Mouse (Mus musculus) testis, adult 2 months (tissue): ENCODE data around the gene Ppp1r12c. TPM values are rescaled to one million over a fixed set of nuclear protein-coding genes. Genes with fewer than 3 reads are reported as not detected.

Experiments used
- H3K27ac ChIP-seq: fragments of 200-500 bp; 2 replicates; pipeline ENCODE4 v1.5.1; 2012; ENCODE audit warnings: low read depth, low read length; ENCODE audit not compliant: control insufficient read depth, insufficient read depth
- H3K27me3 ChIP-seq: fragments of 200-500 bp; 2 replicates; pipeline ENCODE4 v1.6.1; 2012; ENCODE audit warnings: mild to moderate bottlenecking, low read length, moderate library complexity; ENCODE audit not compliant: control insufficient read depth, insufficient read depth
- H3K36me3 ChIP-seq: fragments of 200-500 bp; 2 replicates; pipeline ENCODE4 v1.6.1; 2012; ENCODE audit warnings: mild to moderate bottlenecking, low read length; ENCODE audit not compliant: control insufficient read depth, insufficient read depth
- H3K4me1 ChIP-seq: fragments of 200-500 bp; 2 replicates; pipeline ENCODE4 v1.6.1; 2012; ENCODE audit warnings: low read length; ENCODE audit not compliant: control insufficient read depth, insufficient read depth
- H3K4me3 ChIP-seq: fragments of 200-500 bp; 2 replicates; pipeline ENCODE4 v1.5.1; 2012; ENCODE audit warnings: low read depth, mild to moderate bottlenecking, low read length, moderate library complexity, mixed read lengths; ENCODE audit not compliant: control insufficient read depth
- CTCF ChIP-seq: fragments of 200-500 bp; IDR thresholded peaks from 2 replicates; pipeline ENCODE4 v1.5.1; 2012; ENCODE audit warnings: low read depth, mild to moderate bottlenecking, inconsistent platforms, low read length, moderate library complexity; ENCODE audit not compliant: control insufficient read depth, insufficient read depth, insufficient replicate concordance
- POLR2A ChIP-seq: fragments of 200-500 bp; IDR thresholded peaks from 2 replicates; pipeline ENCODE4 v1.6.1; 2012; ENCODE audit warnings: low read depth, mild to moderate bottlenecking, inconsistent platforms, low read length, moderate library complexity; ENCODE audit not compliant: control insufficient read depth
- polyA plus RNA-seq: library from polyadenylated mRNA; depleted of rRNA; stranded (reverse); fragments of >200 nt; gene quantifications from 2 replicates; pipeline ENCODE4 v1.2.3, GENCODE M21; 2012

The Ppp1r12c gene
- polyA plus RNA-seq, 1 experiment: 51.6 TPM

DNA sequence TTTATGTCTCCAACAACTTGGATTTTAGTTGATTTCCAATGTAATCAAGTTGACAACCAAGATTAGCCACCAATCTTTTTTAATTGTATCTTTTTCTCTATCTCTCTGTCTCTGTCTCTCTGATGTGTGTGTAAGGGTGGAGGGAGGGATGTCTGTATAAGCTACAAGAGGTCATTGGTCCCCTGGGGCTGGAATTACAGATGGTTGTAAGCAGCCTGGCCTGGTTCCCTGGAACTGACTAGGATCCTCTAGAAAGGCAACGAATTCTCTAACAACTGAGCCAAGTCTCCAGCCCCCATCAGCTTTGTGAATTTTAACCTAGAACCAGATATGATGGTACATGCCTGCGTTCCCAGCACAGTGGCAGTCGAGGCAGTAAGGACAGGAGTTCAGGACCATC is 33.7 kb downstream of the Ppp1r12c start:
- peaks cover 9% of the 10 kb centered on the region; the same call in 1 of the 2 replicates for H3K4me1 ChIP-seq
- no peak overlapping the region for H3K27ac ChIP-seq
- no peak overlapping the region for H3K4me3 ChIP-seq
- no peaks in the 10 kb centered on the region for H3K27me3 ChIP-seq
- TF ChIP-seq POLR2A (no peak), CTCF (no peak)
- H3K36me3 ChIP-seq: no peaks in the 10 kb centered on the region

DNA sequence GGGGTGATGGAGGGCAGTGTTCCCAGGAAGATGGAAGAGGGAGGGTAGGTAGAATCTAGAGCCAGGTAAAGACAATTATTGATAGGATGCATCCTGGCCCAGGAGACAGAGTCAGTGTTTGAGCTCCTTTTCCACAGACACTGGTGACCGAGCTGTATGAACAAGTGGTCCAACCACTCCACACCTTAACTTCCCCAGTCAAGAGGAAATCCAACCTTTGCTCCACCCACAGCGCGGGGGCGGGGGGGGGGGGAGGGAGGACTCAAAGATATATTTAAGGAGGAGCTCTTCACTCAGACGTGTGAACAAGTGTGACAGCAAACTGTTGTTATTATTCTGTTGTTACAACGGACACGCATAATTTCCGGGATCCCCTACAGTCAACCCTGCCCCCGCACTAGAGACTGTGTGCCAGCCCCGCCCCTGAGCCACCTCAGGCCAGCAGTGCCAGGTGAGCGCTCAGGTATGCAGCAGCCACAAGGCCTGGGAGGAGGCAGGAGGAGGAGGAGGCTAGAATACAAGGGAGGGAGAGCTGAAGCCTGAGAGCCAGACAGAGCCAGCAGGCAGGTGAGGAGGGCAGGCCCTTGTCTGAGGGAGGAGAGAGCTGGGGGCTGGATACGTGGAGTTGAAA is 37.2 kb downstream of the Ppp1r12c start:
- no peaks in the 10 kb centered on the region for H3K27me3 ChIP-seq

DNA sequence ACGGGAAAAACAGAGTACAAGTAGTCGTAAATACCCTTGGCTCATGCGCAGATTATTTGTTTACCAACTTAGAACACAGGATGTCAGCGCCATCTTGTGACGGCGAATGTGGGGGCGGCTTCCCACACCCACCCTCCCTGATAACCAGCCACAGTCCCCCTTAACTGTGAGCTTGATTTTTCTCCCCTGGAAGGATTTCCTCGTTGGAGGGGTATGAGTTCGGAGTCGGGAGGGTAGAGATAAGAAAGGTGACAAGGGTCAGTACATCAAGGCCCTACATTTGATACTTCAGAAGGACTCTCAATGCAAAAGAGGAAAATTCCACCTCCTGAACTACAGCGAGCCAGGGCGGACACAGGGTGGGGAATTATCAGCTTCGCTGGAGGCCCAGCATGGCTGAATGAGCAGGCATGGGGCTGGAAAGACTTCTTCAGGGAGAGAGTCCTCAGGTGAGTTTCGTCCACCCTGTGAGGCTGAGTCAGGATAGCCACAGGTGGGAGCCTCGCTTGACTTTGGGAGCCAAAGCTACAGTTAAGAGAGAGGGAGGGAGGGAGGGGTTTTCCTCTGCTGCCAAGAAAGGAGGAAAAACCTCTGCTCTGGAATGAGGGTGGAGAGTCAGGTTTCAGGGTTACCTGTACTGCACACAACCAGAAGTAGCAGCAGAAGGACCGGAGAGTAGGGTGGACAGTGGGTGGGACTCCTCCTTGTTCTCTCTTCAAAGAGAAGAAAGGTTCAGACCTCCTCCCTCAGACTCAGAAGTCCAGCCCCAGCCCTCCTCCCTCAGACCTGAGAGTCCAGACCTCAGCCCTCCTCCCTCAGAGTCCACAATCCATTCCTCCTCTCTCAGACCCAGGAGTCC is 40.7 kb downstream of the Ppp1r12c start, which contains the start of gene Eps8l1:
TSS of gene Eps8l1 (plus strand) at position 99 of the 859 bp plus-strand sequence.
- Histone ChIP-seq H3K36me3 (no peaks in the 10 kb centered on the region), H3K27ac (peak within 1 kb of the TSS; percentile 53; the same call in 1 of the 2 replicates), H3K27me3 (no peaks in the 10 kb centered on the region), H3K4me3 (no peak within 1 kb of the TSS; the same call in 1 of the 2 replicates), H3K4me1 (peaks cover 2% of the 10 kb centered on the region; the same call in 1 of the 2 replicates)
- TF ChIP-seq CTCF (no peak), POLR2A (no peak)

More for the DNA sequence above, 37.2 kb downstream of the Ppp1r12c start:
- H3K4me1 ChIP-seq: peaks cover 2% of the 10 kb centered on the region; the same call in 1 of the 2 replicates
- H3K36me3 ChIP-seq: no peaks in the 10 kb centered on the region
- no peak overlapping the region for H3K4me3 ChIP-seq
- no peak overlapping the region for H3K27ac ChIP-seq
- TF ChIP-seq POLR2A (no peak), CTCF (no peak)

DNA sequence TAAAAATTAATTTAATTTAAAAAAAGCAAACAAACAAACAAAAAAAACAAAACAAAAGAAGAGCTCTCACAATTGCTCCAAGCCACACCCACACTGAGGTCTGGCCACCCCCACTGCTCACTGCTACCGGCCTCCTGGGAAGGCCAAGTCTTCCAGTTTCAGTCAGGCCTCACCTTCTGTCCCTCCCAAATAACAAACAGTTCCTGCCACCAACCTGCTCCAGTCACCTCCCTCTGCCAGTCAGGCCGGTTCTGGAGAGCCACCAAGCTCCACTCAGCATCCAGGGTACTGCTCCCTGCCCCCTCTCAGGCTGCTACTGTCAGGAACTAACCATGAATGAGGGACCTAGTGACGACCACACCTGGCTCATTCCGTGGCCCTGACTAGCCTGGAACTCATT is 48.8 kb downstream of the Ppp1r12c start:
- no peaks in the 10 kb centered on the region; the same call in 1 of the 2 replicates for H3K4me1 ChIP-seq
- no peak overlapping the region for H3K4me3 ChIP-seq
- no peaks in the 10 kb centered on the region for H3K36me3 ChIP-seq
- no peak overlapping the region for H3K27ac ChIP-seq
- TF ChIP-seq CTCF (no peak), POLR2A (no peak)
- H3K27me3 ChIP-seq: no peaks in the 10 kb centered on the region

DNA sequence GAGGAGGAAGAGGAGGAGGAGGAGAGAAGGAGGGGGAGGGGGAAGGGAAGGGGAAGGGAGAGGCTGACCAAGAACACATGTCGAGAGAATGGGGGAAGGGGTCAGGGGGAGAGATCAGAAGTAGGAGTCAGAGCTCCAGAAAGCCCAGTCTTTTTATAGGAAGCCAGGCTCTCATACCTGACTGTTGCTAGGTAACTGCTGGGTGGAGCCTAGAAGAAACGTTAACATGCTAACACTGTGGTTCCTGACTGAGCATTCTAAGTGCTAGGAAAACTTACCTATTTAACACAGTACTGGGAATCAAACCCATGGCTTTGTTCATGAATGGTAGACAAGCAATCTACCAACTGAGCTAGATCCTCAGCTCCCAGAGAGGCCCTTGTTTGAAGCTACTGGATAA is 52.3 kb downstream of the Ppp1r12c start:
- H3K36me3 ChIP-seq: no peaks in the 10 kb centered on the region
- H3K4me3 ChIP-seq: no peak overlapping the region
- no peaks in the 10 kb centered on the region for H3K27me3 ChIP-seq
- TF ChIP-seq CTCF (no peak), POLR2A (no peak)
- no peak overlapping the region for H3K27ac ChIP-seq
- peaks cover 3% of the 10 kb centered on the region for H3K4me1 ChIP-seq

DNA sequence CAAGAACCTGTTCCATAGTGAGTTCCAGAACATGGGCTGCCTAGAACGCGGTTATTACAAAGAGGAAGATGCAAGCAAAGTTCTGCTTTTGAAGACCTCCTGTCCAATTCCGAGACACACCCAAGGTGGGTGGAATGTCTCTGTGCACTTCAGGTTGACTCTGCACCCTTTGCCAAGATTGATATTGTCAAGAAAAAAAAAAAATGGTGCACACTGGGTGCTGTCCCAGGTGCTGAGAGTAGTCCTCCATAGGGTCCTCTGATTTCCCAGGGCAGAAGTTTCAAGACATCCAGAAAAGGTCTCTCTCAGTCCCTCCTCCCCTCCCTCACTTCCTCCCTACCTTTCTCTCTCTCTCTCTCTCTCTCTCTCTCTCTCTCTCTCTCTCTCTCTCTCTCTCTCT is 53.0 kb downstream of the Ppp1r12c start:
- no peak for TF ChIP-seq CTCF
- TF ChIP-seq POLR2A: no peak
- no peaks in the 10 kb centered on the region for H3K27me3 ChIP-seq
- no peaks in the 10 kb centered on the region for H3K36me3 ChIP-seq
- H3K4me1 ChIP-seq: peaks cover 3% of the 10 kb centered on the region
- H3K4me3 ChIP-seq: no peak overlapping the region
- H3K27ac ChIP-seq: no peak overlapping the region

DNA sequence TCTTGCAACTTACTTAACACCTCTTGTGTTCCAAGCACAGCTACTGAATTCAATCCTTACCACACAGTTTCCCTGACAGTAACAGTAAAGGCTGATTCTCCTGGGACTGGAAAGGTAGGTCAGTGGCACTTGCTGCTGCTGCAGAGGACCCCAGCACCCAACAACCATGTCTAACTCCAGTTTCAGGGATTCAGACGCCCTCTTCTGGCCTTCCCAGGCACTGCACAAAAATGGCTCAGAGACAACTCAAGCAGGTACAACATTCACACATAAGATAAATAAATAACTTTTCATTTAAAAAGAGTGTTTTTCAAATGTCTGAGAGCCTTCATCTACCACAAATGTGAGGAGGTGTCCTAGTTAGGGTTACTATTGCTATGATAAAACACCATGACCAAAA is 54.3 kb downstream of the Ppp1r12c start:
- TF ChIP-seq CTCF (no peak; the same call in 1 of the 2 replicates), POLR2A (no peak)
- no peaks in the 10 kb centered on the region for H3K27me3 ChIP-seq
- no peak overlapping the region for H3K4me3 ChIP-seq
- H3K36me3 ChIP-seq: no peaks in the 10 kb centered on the region
- H3K27ac ChIP-seq: no peak overlapping the region
- peaks cover 3% of the 10 kb centered on the region for H3K4me1 ChIP-seq
